Mouse (Mus musculus) adrenal gland, postnatal 14 days (tissue): ENCODE data around the gene Vgll4. TPM values are rescaled to one million over a fixed set of nuclear protein-coding genes. Genes with fewer than 3 reads are reported as not detected.
"Not testable (repeated sequence)": the region's sequence is repeated elsewhere in the genome, so short reads cannot be mapped to it uniquely, and the experiment has no call there.

Source experiments
- DNase-seq: peaks from one replicate; pipeline ENCODE4 v3.0.0; 2021; ENCODE audit warnings: mixed read lengths
- total RNA-seq: library from RNA; stranded (reverse); gene quantifications from 2 replicates; pipeline ENCODE4 v1.2.3, GENCODE M21; 2021

The Vgll4 gene
- total RNA-seq, 1 experiment from 2014 or later, result 71.6 TPM

DNA sequence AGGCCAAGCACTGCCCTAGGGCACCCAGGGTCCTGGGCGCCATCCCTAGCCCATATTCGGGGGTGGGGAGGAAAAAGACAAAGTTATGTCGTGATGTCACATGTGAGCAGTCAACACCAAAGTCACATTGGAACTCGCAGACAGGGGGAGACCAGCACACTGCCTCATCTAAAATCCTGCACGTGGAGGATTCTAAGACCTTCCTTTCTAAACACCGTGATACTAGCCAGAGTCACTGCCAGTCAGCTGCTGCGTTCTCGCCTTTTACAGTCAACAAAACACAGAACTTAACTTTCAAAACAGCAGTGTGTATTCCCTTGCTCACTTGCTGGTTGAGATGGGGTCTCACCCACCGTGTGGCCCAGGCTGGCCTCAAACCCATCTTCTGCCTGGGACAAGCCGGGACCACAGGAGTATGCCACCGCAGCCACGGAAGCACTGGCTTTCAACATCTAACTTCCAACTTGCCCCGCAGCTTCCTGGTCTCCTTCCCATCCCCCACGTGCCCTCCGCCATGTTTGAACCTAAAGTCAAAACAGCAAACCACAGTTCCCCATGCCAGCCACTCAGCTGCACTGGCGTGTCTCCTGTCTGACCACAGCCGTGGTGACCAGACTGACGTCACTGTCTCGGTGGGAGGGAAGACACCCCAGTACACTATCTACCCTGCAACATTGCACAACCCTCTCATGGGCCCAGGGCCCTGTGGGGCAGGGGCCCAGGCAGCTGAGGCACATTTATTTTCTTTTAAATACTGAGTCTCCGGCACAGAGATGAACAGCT is 76.2 kb downstream of the Vgll4 start:
- peak; percentile 72 for DNase-seq

DNA sequence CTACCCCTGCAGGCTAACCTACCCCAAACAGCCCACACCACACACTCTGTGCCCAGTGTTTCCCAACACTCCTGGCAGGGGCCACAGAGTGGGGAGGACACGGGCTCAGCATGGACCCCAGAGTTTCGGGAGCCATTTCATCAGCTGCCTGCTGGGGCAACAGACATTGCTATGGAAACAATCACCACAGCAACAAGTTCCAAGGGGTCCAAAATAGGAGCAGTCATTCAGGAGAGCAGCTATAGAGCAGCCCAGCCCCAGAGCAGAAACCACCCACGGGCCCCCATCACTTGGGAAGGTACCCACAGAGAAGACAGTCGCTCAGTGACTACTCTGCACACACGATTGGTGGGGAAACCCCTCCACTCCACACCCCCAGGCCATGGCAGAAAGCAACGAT is 77.4 kb downstream of the Vgll4 start:
- DNase-seq, result peak; percentile 41

DNA sequence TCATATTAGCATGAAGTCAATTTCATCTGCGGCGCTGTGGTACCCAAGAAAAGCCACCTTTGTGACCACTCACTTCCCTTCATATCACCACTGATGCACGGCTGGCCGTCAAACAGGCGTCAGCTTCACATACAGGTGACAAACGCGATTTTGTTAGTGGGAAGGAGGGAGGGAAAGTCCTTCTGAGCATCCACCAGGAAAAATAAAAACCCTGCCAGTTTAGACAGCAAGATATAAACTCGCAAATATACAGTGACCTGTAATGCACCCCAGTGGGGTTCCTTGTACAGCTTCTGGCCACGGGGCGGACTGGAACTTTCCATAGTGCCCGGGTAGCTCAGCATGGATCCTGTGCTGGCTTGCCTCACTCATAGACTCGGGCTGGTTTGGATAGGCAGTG is 78.0 kb downstream of the Vgll4 start:
- DNase-seq, result no peak

DNA sequence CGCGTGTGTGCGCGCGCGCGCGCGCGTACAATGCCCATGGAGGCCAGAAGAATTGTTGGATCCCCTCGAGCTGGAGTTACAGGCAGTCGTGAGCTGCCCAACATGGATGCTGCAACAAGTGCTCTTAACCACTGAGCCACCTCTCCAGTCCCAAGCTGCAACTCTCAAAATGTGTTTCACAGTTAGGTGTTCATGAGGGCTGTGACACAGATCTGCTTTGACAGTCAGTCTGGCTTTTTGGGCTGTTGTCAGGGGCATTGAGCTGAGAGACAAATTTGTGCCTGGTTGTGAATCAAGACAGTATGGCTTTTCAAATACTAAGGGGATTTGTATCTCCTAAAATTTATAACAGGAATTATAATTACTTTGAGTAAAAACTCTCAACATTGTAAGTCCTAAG is 78.5 kb downstream of the Vgll4 start:
- DNase-seq, result no peak

DNA sequence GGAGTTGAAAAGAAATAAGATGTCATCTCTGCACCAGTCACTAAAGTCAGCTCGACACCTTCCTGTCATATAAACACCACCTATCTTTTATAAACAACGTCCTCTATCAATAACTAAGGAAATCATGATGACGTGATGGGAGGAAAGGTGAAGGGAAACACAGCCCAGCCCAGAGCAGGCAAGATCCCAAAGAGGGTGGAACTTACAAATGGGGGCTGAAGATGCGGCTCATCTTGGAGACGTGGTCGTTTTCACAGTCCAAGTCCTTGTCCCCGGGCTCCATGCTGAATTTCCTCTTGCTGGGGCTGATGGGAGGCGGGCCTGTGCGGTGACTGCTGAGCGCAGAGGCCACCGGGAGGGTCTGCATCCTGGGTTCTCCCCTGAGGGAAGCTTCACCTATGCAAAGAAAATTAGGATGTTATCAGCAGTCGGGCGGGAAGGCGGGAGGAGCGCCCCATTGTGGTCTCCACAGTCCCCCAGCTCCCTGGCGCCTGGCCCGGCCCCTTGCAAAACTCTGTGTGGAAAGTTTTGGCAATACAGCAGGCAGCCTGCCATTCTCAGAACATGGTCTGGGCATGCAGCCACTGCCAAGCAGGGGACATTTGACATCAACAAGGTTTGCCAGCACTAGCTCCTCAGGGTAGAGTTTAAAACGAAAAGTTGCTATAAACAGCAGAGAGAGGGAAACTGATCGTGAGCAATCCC is 79.2 kb downstream of the Vgll4 start:
- peak; percentile 93 for DNase-seq

DNA sequence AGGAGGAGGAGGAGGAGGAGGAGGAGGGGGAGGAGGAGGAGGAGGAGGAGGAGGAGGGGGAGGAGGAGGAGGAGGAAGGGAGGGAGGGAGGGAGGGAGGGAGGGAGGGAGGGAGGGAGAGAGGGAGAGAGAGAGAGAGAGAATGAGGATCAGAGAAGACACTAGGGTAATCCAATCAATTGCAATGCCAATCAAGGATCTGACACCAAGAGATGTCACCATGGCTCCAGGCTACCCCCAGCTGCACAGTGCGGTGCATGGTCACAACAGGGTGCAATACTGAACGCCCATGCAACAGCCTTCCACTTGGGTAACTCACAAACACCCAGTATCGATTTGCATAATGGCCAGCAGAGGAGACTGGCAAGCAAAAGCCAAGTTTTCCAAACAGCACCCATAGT is 79.8 kb downstream of the Vgll4 start:
- DNase-seq, result not testable (repeated sequence)

DNA sequence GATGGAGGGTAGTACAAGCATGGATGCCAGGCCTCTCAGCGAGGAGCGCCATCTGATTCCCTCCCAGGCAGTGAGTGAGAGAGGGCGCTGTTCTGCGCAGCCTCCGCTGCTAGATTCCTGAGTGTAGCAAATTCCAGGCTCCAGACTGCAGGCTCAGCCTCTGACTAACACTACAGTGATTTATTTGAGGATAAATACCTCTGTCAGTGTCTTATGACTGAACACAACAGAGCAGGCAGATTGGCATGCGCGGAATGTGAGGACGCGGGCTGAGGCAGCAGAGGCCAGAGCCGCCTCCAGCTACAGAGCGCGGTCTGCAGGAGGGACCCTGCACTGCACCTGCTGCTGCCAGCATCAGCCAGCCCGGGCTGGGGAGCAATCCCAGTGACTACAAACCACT is 80.9 kb downstream of the Vgll4 start:
- DNase-seq, result peak; percentile 92

DNA sequence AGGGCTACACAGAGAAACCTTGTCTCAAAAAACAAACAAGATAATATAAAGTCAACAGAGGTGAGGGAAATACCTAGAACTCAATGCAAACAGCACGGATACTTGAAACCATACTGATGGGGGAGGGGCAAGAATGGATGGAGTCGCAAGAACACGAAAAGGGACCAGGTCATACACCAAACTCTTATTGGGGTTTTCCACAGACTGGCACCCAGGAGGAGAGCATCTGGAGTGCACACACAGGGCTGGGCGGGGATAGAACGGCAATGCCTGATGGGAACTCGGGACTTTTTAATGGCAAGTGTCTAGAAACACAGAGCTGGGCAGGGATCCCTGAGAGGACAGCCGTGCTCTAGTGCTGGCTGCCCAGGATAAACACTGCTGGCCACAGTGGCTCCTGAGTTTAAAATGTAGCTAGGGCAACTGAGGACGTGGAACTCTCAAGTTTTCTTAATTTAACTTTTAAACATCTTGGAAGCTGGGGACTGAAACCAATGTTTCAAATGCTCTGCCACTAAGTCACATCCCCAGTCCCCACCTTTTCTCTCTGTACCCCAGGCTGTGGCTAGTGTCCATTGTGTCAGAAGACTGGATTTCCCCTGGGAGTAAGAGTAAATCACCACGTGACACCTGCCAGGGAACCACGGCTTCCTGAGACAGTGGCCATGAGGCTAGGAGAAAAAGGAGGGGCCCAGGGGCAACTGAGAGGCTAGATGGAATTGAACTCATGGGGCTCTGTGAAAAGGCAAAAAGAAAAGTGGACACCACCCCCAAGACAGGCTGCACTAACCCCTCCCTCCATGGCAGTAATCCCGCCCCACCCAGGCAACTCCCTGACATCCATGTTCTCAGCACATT is 83.1 kb downstream of the Vgll4 start:
- no peak for DNase-seq

DNA sequence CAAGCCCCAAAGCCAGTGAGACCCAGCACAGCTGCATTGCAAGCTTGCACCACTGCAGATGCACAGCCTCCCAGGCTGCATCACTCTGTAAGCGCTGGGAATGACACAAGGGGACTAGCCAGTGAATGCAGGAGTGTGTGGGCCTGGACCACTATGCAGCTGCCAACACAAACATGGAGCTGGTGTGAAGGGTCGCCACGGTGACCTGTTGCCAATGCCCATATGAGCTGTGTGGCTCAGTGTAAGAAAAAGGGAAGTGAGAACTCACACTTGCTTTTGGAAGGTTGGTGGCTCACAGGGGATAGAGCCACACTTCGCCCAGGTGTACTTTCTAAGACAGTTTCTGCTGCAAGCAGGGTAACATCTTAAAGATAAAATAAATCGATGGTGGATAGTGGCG is 83.8 kb downstream of the Vgll4 start:
- no peak for DNase-seq

DNA sequence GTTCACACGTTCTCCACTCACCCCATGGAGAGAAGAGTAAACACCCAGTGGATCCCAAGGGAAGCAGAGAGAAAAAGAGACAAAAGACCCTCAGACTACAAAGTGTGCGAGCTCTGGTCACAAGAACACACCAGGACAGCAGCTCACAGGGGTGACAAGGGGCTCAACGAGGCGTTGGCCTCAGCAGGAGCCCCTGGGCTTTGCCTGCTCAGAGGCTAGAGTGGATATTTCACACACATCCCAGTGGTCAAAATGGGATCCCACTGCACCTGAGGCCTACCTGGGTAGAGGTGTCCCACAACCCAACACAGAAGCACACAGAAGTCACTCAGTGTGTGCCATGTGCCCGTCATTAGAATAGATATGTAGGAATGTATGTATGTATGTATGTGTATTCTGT is 84.7 kb downstream of the Vgll4 start:
- DNase-seq, result no peak

DNA sequence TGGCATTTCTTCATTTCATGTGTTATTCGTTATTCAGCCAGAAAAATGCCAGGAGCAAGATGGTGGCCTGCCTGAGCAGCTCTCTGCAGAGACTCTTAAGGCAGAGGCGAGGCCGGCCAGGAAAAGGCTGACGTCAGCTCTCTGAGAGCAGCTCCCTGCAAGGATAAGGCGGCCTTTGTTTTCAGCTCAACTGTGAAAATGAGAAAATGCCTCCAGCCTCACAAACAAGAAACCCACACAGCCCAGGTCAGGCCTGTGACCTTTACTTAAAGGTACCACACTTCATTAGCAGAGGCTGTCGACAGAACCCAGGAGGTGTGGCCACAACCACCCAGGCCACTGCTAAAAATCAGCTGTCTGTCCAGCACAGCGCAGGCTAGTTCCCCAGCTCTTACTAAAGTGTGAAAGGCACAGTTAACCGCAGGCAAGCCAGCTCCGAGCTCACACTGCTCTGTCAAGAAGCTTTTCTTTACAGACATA is 86.5 kb downstream of the Vgll4 start:
- DNase-seq, result peak; percentile 81

DNA sequence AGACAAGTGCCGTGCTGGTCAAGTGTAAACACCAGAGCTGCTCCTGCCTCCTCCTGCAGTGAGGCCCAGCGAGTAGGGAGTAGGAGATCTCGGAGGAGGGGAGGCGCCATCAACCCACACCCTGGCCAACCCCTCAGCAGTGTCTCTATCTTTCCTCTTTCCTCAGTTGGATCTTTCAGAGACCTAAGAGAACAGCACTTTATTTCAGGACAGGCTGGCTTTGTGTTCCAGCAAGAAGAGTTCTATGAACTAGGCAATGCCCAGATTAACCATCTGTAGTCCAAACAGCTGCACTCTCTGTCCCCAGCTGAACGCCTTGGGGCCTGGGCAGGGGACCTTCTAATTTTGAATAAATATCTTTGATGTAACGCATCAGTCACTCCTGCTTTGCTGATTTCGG is 87.1 kb downstream of the Vgll4 start:
- DNase-seq, result no peak

DNA sequence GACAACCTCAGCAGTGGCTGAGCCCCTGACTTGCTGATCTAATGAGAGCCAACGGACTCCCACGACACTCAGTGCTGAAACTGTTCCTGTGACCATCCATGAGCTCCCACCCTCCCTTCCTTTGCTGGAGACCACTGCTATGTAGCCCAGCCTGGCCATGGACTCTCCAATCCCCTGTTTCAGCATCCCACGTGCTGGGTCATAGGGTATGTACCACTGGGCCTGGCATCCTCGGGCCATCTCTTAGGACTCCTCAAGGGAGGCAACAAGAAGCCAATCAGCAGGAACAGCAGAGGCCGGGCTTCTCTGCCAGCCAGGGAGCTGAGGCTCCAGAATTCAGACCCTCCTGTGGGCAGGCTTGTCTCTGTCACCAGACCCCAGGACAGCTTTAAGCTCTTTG is 87.6 kb downstream of the Vgll4 start:
- no peak for DNase-seq

DNA sequence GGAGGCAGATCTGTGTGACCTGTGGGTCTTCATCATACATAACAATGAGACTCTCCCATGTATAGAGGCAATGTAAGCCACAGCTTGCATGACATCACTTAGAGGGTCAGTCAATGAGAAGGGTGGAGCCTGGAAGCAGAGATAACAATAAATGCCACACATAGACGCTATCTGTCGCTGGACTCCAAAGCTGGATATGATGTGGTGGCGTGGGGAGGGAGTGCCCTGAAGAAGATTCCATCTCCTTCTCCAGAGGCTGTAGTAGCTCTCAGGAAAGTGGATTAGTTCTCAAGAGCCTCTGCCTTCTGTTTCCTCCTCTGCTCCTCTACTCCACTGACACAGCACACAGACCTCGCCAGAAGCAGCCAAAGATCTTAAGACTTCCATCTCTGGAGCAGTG is 89.0 kb downstream of the Vgll4 start:
- DNase-seq, result no peak

DNA sequence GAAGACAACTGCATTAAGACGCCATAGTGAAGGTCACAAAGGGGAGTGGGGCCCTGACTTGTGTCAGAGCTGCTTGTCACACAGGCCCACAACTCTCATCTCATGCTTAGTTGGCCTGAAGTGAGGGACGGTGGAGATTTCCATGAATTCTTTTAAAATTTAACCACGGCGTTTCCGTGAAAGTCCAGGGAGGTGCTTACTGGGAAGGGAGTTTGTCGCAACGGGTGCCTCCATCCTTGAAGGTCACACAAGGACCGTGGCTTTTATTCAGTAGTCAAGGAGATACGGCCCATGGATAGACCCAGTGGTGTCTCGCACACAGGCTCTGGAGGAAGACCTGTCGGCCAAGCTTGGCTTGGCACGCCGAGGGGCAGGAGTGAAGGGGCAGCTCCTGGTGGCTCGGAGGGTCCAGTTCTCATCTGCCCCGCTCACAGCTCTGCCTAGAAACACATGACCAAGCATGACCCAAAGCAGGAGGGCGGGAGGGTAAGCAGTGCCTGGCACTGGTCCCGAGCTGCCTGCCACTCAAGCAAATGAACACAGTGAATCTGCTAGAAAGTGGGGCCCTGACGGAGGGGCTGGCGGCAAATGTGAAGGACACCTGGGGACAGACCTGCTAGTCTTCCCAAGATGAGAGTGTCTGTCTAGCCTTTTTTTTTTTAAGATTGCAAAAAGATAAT is 90.8 kb downstream of the Vgll4 start:
- peak; percentile 60 for DNase-seq

DNA sequence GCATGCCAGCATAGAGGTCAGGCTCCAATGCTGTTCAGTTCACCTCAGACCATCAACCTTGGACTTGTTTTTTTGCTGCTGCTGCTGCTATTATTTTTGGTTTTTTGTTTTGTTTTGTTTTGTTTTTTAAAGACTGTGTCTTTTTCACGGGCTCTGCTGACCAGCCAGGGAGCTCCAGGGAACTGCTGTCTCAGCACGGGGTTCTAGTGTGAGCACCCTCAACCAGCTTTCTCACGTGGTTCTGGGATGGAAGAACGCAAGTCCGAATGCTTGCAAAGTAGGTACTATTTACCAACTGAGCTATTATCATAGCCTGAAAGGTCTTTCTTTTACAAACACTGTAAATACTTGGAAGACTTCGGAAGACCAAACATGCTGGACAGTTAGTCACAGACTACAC is 93.2 kb downstream of the Vgll4 start:
- no peak for DNase-seq

DNA sequence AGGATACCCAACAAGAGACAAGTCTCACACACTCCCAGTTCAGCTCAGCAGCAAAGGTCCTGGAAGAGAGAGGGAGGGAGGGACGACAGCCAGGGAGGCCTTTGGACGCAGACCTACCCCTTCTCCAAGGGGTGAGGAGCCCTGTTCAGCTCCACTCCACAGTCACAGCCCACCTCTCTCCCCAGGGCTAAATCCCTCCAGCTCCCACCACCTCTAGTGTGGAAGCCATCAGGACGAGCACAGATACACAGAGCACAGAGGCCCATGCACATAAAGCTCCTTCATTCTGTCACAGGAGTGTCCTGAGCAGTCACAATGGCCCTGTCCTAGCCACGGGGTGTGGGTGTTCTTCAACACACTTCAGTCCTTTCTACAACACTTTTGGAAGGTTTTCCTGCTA is 93.8 kb downstream of the Vgll4 start:
- DNase-seq, result no peak

DNA sequence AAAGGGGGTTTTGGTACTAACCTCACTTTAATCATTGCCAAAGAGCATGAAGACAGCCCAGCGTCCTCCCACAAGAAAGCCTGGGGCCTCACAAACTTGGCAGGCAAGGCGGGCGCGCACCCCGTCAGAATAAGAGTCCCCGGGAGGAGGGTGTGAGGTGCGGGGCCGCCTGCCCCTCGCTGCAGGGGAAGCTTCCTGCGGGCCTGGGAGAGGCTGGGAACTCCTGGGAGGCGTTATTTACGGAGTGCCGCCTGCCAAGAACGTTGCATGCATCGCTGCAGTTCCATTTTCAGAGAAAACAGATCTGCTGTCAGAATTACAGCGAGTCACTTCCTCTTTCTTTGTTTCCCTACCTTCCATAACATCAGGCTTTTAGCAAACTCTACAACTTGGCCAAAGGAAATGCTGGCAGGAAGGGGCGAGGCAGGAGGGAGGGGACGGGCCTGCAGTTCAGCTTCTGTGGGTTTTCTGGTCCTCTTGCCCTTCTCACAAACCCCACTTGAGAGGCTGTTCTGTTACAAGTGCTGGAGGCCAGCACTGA is 94.7 kb downstream of the Vgll4 start:
- peak; percentile 98 for DNase-seq

DNA sequence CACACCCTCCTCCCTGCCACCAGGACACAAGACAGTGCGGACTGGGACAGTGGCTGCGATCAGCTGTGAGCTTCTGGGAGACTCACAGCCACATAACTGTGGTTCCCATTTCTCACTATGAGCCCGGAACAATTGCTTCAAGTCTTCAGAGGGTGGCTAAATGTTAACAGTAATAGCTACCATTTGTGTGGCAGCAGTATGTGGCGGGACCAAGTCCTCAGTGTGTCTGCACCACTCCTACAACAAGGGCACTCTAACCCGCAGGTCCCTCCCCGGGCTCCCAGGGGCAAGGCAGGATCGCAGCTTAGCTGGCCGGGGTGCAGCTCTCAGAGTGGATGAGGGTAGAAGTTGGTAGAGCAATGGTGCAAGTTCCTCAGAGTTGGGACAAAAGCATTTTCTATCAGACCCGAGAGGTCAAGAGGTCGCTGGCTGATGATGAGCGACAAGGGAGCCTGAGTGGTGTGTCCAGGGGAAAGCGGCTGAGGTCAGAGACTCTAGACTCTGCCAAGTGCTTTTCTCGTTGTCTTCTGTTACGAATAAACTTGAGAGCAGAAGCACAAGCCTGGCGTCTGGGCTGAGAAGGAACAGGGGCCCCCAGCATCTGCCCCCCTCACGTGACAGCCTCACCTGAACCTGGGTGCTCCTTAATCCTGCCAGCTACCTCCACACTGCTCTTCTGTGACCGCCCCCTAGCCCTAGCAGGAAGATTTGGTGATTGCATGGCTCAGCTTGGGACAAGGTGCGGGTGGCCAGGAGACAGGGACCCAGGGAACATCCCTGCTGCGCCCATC is 95.5 kb downstream of the Vgll4 start:
- peak; percentile 68 for DNase-seq

DNA sequence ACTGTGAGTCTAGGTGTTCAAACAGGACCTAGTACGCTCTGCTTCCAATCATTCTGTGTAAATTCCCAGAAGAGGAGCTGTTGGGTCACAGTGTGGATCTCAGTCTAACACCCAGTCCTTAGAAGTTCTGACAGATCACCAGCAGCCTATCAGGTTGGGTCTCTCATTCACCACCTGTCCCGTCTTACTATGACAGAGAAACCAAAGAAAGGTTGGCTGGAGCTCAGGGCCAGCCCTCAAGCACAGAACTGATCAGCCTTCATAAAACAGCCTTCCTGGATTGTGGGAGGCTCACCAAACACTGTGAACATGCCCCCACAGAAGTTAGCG is 96.0 kb downstream of the Vgll4 start:
- no peak for DNase-seq

DNA sequence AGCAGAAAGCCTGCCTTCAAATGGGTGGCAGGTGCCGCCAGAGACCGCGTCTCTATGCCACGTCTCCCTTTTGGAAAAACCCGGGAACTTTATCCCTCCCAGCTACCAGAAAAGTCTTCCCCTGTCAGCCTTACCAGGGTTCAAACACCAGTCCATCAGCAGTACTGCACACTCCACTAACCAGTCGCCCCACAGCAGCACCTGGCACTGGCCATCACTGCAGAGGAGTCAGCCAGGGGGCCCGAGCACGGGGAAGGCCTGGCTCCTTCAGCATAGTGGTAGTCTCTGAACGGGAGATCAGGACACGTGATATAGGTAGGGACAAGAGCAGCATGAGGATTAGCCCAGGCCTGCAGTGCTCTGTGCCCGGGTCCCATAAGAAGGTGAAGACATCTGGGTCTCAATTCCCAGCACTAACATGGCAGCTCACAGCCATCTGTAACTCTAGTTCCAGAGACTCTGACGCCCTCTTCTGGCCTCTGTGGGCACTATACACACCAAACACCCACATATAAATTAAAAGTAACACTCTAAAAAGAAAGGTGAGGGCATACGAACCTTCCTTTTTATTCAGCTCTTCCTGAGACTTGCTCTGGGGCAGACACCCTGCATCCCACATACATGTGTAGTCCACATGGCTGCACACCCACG is 98.7 kb downstream of the Vgll4 start:
- DNase-seq, result no peak
